12 mouse cellular contexts compared by ENCODE assay signal in the genomic region with DNA sequence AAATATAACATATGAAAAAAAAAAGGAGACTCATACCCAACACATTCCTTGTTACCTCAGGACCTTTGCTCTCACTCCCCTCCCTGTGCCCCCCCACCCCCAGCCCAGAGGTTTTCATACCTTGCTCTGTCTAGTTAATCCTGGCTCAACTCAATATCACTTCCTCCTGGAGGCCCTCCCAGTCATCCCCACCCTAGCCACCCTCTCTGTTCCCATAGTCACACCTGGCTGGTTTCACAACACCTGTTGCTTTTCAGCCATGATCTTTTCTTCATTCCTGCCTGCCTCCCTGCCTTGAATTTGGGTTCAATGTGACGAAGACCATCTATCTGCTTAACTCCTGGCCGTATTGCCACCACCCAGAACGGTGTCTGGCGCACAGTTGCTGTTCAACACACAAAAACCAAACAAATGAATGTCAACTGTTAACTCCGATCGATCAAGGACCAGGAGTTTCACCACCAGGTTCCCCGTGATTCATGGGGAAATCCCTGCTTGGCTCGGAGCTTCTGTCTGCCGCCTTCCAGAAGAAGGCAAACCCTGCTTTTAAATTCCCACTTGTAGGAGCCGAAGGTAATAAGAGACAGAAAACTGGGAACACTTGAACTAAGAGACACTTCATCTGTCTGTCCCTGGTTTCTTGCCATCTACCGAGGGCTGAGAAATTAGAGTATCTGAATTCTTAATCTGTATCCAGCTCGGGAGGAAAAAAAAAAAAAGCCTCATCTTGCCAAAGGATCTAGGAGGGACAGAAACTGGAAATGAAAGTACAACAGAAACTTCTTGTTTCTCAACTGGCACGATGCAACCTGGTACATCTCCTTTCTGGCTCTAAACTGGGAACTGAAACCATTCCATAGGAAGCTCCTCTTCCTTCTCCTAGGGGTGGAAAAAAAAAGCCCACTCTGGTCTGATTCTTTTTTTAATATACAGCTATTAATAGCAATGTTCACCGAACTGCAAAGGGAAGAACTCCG. TPM values are rescaled to one million over a fixed set of nuclear protein-coding genes. Genes with fewer than 3 reads are reported as not detected.
A peak's percentile ranks its signal among the peaks of the same experiment; 100 is the strongest.
DNase-seq lines count a peak whose midpoint lies in the region; ATAC-seq and TF ChIP-seq lines count a peak whose summit lies in the region.
"Had no signal": no experiment of that assay in that cellular context is flagged by ENCODE, and none has a peak within 500 bp of the region (broad histone marks: within the 10 kb centered on the region; RNA-seq: fewer than 3 reads in every experiment).

No protein-coding gene starts in this region.

- no peaks in the 10 kb centered on the region for H3K36me3 ChIP-seq in kidney, adult 2 months (ENCODE audit: control insufficient read depth, insufficient read depth, low read length)
- H3K36me3 ChIP-seq: neural tube, embryonic 13.5 days had no signal

- ATAC-seq in erythroid progenitor cell, adult 5-6 weeks (replicated peaks; ENCODE audit: low FRiP score, poor library complexity, severe bottlenecking), result no peak

- TF ChIP-seq CTCF in kidney, adult 2 months (conservative IDR thresholded peaks at IDR 0.05; ENCODE audit: insufficient read depth, insufficient read length, low read depth, low read length), result no peak

- H3K4me3 ChIP-seq in kidney, adult 2 months (ENCODE audit: insufficient read depth, low read depth, low read length), result no peak overlapping the region; the same call in 1 of the 2 replicates
- H3K4me3 ChIP-seq in brown adipose tissue, adult 24 weeks (ENCODE audit: insufficient read depth, low read depth, low read length), result peak overlapping the region; percentile 44
- H3K4me3 ChIP-seq: neural tube, embryonic 13.5 days had no signal

- H3K27me3 ChIP-seq in kidney, adult 2 months (replicated peaks; ENCODE audit: control insufficient read depth, insufficient read depth, low read length), result no peaks in the 10 kb centered on the region
- H3K27me3 ChIP-seq: neural tube, embryonic 13.5 days had no signal

- WGBS in kidney, adult 2 months, result 42% methylated on average over 15 of the region's 15 CpGs

- DNase-seq in kidney, adult 2 months, result peak; percentile 32
- DNase-seq in kidney, postnatal 4 days, result no peak
- peak; percentile 7 to 17 for DNase-seq in B cell, adult 2 months
- peak; percentile 48 for DNase-seq in lung, postnatal 25 days (ENCODE audit: low spot score)
- no peak for DNase-seq in left cerebral cortex, postnatal 4 days
- DNase-seq in adrenal gland, postnatal 10 days, result no peak
- DNase-seq: right cerebral cortex, postnatal 25 days; thymus, postnatal 25 days had no signal

- TF ChIP-seq POLR2A in kidney, adult 2 months (IDR thresholded peaks at IDR 0.05; ENCODE audit: low read depth, low read length), result no peak

- intact Hi-C loops in left cerebral cortex, postnatal 4 days (cut with DNase I), result no loop called here

- H3K27ac ChIP-seq in kidney, adult 2 months (ENCODE audit: insufficient read depth, low read depth, low read length), result no peak overlapping the region
- peak overlapping the region; percentile 15; the same call in 1 of the 2 replicates for H3K27ac ChIP-seq in brown adipose tissue, adult 24 weeks (replicated peaks; ENCODE audit: low read depth, low read length)
- H3K27ac ChIP-seq: neural tube, embryonic 13.5 days had no signal

- no peaks in the 10 kb centered on the region for H3K4me1 ChIP-seq in kidney, adult 2 months (ENCODE audit: control insufficient read depth, insufficient read depth, low read length)
- H3K4me1 ChIP-seq in brown adipose tissue, adult 24 weeks (ENCODE audit: control insufficient read depth, insufficient read depth, insufficient read length, low read length), result peaks cover 11% of the 10 kb centered on the region; the same call in 1 of the 2 replicates
- H3K4me1 ChIP-seq: neural tube, embryonic 13.5 days had no signal

RNA-seq across cellular contexts. Expression of gene Hcar2, which starts 2.6 kb away (rescaled TPM):
- 1.9 and 2.6 TPM in 2 replicates for polyA plus RNA-seq in kidney, adult 2 months (2012; rRNA removed)
- polyA plus RNA-seq in brown adipose tissue, adult 24 weeks (2012; ENCODE audit: insufficient read depth, insufficient read length, missing spikeins), result 3.9 and 8.7 TPM in 2 replicates
- total RNA-seq in left cerebral cortex, postnatal 4 days (2021), result not detected
- 1 to 10 TPM; 1.4 to 2.3 TPM for total RNA-seq in adrenal gland, postnatal 10 days (2021)
- total RNA-seq in erythroid progenitor cell, adult 5-6 weeks (2015; ENCODE audit: low replicate concordance), result 6.5 TPM in 1 of 2 replicates, not detected in the other
- total RNA-seq in erythroid progenitor cell, adult 5-6 weeks (2017; ENCODE audit: low replicate concordance), result 1.3 and 5.7 TPM in 2 replicates
- polyA plus RNA-seq: neural tube, embryonic 13.5 days had no signal

RNA-seq across cellular contexts. Expression of gene Hcar1, which starts 17.2 kb away (rescaled TPM):
- 11.1 and 13.0 TPM in 2 replicates for polyA plus RNA-seq in kidney, adult 2 months (2012; rRNA removed)
- 10.5 and 17.4 TPM in 2 replicates for polyA plus RNA-seq in brown adipose tissue, adult 24 weeks (2012; ENCODE audit: insufficient read depth, insufficient read length, missing spikeins)
- 1 to 10 TPM in 1 of 2 experiments, under 1 TPM in 1; 0.54 to 1.1 TPM for total RNA-seq in left cerebral cortex, postnatal 4 days (2021)
- 10 to 100 TPM in 1 of 2 experiments, 1 to 10 TPM in 1; 8.1 to 17.5 TPM for total RNA-seq in adrenal gland, postnatal 10 days (2021)
- total RNA-seq in erythroid progenitor cell, adult 5-6 weeks (2015; ENCODE audit: low replicate concordance), result not detected in 2 replicates
- not detected in 2 replicates for total RNA-seq in erythroid progenitor cell, adult 5-6 weeks (2017; ENCODE audit: low replicate concordance)
- total RNA-seq: hematopoietic stem cell, adult 5-6 weeks had no signal

RNA-seq across cellular contexts. Expression of gene Denr, which starts 44.3 kb away (rescaled TPM):
- 22.6 and 41.0 TPM in 2 replicates for polyA plus RNA-seq in kidney, adult 2 months (2012; rRNA removed)
- polyA plus RNA-seq in brown adipose tissue, adult 24 weeks (2012; ENCODE audit: insufficient read depth, insufficient read length, missing spikeins), result 77.1 and 88.1 TPM in 2 replicates
- total RNA-seq in left cerebral cortex, postnatal 4 days (2021), result 10 to 100 TPM; 69.6 to 75.8 TPM
- 10 to 100 TPM; 68.0 to 74.5 TPM for total RNA-seq in adrenal gland, postnatal 10 days (2021)
- total RNA-seq in erythroid progenitor cell, adult 5-6 weeks (2015; ENCODE audit: low replicate concordance), result 10.1 and 18.0 TPM in 2 replicates
- 6.7 and 15.7 TPM in 2 replicates for total RNA-seq in erythroid progenitor cell, adult 5-6 weeks (2017; ENCODE audit: low replicate concordance)

Comparison
In these comparisons a context has a peak if more than half of its experiments do, and no peak if none do; other contexts are left out.
1. DNase-seq: peak in kidney, adult 2 months (single experiment), B cell, adult 2 months (2 of 2) and lung, postnatal 25 days (single experiment); none in kidney, postnatal 4 days (0 of 2), left cerebral cortex, postnatal 4 days (single experiment) and adrenal gland, postnatal 10 days (single experiment).
2. RNA of gene Hcar1, which starts 17.2 kb away (total RNA-seq): 8.1 to 17.5 TPM in adrenal gland, postnatal 10 days; 0.54 to 1.1 TPM in left cerebral cortex, postnatal 4 days and not detected in erythroid progenitor cell, adult 5-6 weeks; every median in the first group is over 4 times any median in the second.